Mouse (Mus musculus) CH12.LX (cell line): ENCODE measurements at regions not wholly inside any gene's neighbourhood (a gene's known extent, or its start where the extent isn't known, plus 50 kb on each side); places are given as distances from the start of the nearest gene placed in this dataset.

Source experiments
- DNase-seq: peaks from one replicate; pipeline ENCODE4 v3.0.0-alpha.2; 2013; ENCODE audit errors: extremely low read depth
- H3K27ac ChIP-seq: 2 replicates; pipeline ENCODE4 v1.5.1; 2012; ENCODE audit warnings: low read depth, mild to moderate bottlenecking, control low read depth, moderate library complexity; ENCODE audit not compliant: insufficient read depth
- H3K27me3 ChIP-seq: replicated peaks from 2 replicates; pipeline ENCODE3; 2012; ENCODE audit warnings: inconsistent platforms
- H3K36me3 ChIP-seq, 2 experiments: replicated peaks in 1 of 2; 2 replicates each; pipeline versions ENCODE3 to v1.6.1; 2012; ENCODE audit warnings: inconsistent platforms in 1 of 2, low read length in 1 of 2, mild to moderate bottlenecking in 1 of 2, mixed read lengths in 1 of 2, moderate library complexity in 1 of 2; ENCODE audit not compliant: control insufficient read depth in 1 of 2, insufficient read depth in 1 of 2
- H3K4me1 ChIP-seq, 2 experiments: 2 replicates each; pipeline ENCODE4 v1.6.1; 2012; ENCODE audit warnings: inconsistent platforms in 1 of 2, moderate library complexity in 1 of 2; ENCODE audit not compliant: insufficient read depth in 2 of 2, control insufficient read depth in 1 of 2
- H3K4me2 ChIP-seq: 2 replicates; pipeline ENCODE4 v1.6.1; 2012; ENCODE audit warnings: low read depth, mild to moderate bottlenecking, control low read depth; ENCODE audit not compliant: poor library complexity, insufficient read depth, severe bottlenecking
- H3K4me3 ChIP-seq, 3 experiments: fragments of 150-350 bp in 1 of 3; sonication (generic) in 1 of 3; replicated peaks in 1 of 3; 2 replicates each; pipeline versions ENCODE3 to v1.5.1; 2011 to 2012; ENCODE audit warnings: low read depth in 2 of 3, low read length in 2 of 3, mild to moderate bottlenecking in 2 of 3, moderate library complexity in 2 of 3, control low read depth in 1 of 3, improper control_type of control experiment in 1 of 3, inconsistent platforms in 1 of 3, mixed read lengths in 1 of 3; ENCODE audit not compliant: poor library complexity in 1 of 3
- H3K79me2 ChIP-seq: replicated peaks from 2 replicates; pipeline ENCODE4 v1.6.1; 2012; ENCODE audit warnings: mild to moderate bottlenecking, moderate library complexity; ENCODE audit not compliant: control insufficient read depth, poor library complexity, insufficient read depth, severe bottlenecking; ENCODE audit errors: extremely low read depth
- H3K9ac ChIP-seq: 2 replicates; pipeline ENCODE4 v1.6.1; 2012; ENCODE audit warnings: low read depth, mild to moderate bottlenecking, control low read depth, moderate library complexity; ENCODE audit not compliant: insufficient read depth
- H3K9me3 ChIP-seq: replicated peaks from 2 replicates; pipeline ENCODE3; 2012; ENCODE audit warnings: low read length, inconsistent platforms, mixed read lengths
- BHLHE40 ChIP-seq: IDR thresholded peaks from 2 replicates; pipeline ENCODE4 v1.6.1; 2011; ENCODE audit warnings: mild to moderate bottlenecking, low read depth, low read length, improper control_type of control experiment
- CHD1 ChIP-seq: IDR thresholded peaks from 2 replicates; pipeline ENCODE4 v1.6.1; 2012; ENCODE audit warnings: low read depth, low read length, improper control_type of control experiment, inconsistent platforms
- CTCF ChIP-seq, 2 experiments: IDR thresholded peaks in 1 of 2; conservative IDR thresholded peaks in 1 of 2; 2 replicates each; pipeline ENCODE4 v1.5.1; 2011 to 2012; ENCODE audit warnings: low read depth in 2 of 2, low read length in 2 of 2, improper control_type of control experiment in 1 of 2, inconsistent platforms in 1 of 2, mild to moderate bottlenecking in 1 of 2, moderate library complexity in 1 of 2
- ETS1 ChIP-seq: conservative IDR thresholded peaks from 2 replicates; pipeline ENCODE4 v1.6.1; 2012; ENCODE audit warnings: low read depth, mild to moderate bottlenecking, inconsistent platforms, low read length, improper control_type of control experiment, moderate library complexity
- HCFC1 ChIP-seq: IDR thresholded peaks from 2 replicates; pipeline ENCODE4 v1.6.1; 2012; ENCODE audit warnings: low read depth, mild to moderate bottlenecking, inconsistent platforms, low read length, improper control_type of control experiment
- JUN ChIP-seq: IDR thresholded peaks from 2 replicates; pipeline ENCODE4 v1.6.1; 2011; ENCODE audit warnings: low read depth, mild to moderate bottlenecking, low read length, improper control_type of control experiment, moderate library complexity; ENCODE audit not compliant: insufficient read depth
- JUND ChIP-seq: conservative IDR thresholded peaks from 2 replicates; pipeline ENCODE4 v1.6.1; 2011; ENCODE audit warnings: low read depth, low read length, improper control_type of control experiment
- KAT2A ChIP-seq: IDR thresholded peaks from 2 replicates; pipeline ENCODE4 v1.6.1; 2012; ENCODE audit warnings: low read length, improper control_type of control experiment, inconsistent platforms; ENCODE audit not compliant: insufficient replicate concordance
- MAX ChIP-seq: IDR thresholded peaks from 2 replicates; pipeline ENCODE4 v1.6.1; 2011; ENCODE audit warnings: low read length, improper control_type of control experiment
- MAZ ChIP-seq: IDR thresholded peaks from 2 replicates; pipeline ENCODE4 v1.6.1; 2012; ENCODE audit warnings: low read depth, mild to moderate bottlenecking, inconsistent platforms, low read length, improper control_type of control experiment, moderate library complexity
- MEF2A ChIP-seq: IDR thresholded peaks from 2 replicates; pipeline ENCODE4 v1.6.1; 2014; ENCODE audit warnings: low read depth, mild to moderate bottlenecking, inconsistent platforms, low read length, improper control_type of control experiment, borderline replicate concordance
- NELFE ChIP-seq: IDR thresholded peaks from 2 replicates; pipeline ENCODE4 v1.6.1; 2011; ENCODE audit warnings: low read depth, low read length, improper control_type of control experiment
- PAX5 ChIP-seq: IDR thresholded peaks from 2 replicates; pipeline ENCODE4 v1.6.1; 2012; ENCODE audit warnings: low read length, inconsistent platforms, mixed read lengths
- POLR2AphosphoS2 ChIP-seq: IDR thresholded peaks from 2 replicates; pipeline ENCODE4 v1.6.1; 2011; ENCODE audit warnings: low read depth, low read length, improper control_type of control experiment
- SMC3 ChIP-seq: IDR thresholded peaks from 2 replicates; pipeline ENCODE4 v1.6.1; 2011; ENCODE audit warnings: low read depth, low read length, improper control_type of control experiment
- USF1 ChIP-seq: IDR thresholded peaks from 2 replicates; pipeline ENCODE4 v1.6.1; 2014; ENCODE audit warnings: low read depth, mild to moderate bottlenecking, inconsistent platforms, low read length, improper control_type of control experiment
- USF2 ChIP-seq: conservative IDR thresholded peaks from 2 replicates; pipeline ENCODE4 v1.6.1; 2011; ENCODE audit warnings: low read depth, low read length, improper control_type of control experiment
- ZNF384 ChIP-seq: IDR thresholded peaks from 2 replicates; pipeline ENCODE4 v1.6.1; 2012; ENCODE audit warnings: low read depth, low read length, improper control_type of control experiment, inconsistent platforms
- dilution Hi-C: fragments of 300-500 bp; cut with MboI; formaldehyde crosslinking; loops from 2 replicates; pipeline ENCODE4 v1.14.3; 2020; ENCODE audit warnings: low sequenced_read_pairs; ENCODE audit not compliant: extremely low pct_unique_long_range_greater_than_20kb, extremely low pct_ligation_motif_present
- in situ Hi-C: fragments of 300-500 bp; cut with MboI; formaldehyde crosslinking; loops from 3 replicates; pipeline ENCODE4 v1.14.3; 2019; ENCODE audit warnings: low sequenced_read_pairs, low pct_ligation_motif_present, low pct_unique_long_range_greater_than_20kb, mixed read lengths

DNA sequence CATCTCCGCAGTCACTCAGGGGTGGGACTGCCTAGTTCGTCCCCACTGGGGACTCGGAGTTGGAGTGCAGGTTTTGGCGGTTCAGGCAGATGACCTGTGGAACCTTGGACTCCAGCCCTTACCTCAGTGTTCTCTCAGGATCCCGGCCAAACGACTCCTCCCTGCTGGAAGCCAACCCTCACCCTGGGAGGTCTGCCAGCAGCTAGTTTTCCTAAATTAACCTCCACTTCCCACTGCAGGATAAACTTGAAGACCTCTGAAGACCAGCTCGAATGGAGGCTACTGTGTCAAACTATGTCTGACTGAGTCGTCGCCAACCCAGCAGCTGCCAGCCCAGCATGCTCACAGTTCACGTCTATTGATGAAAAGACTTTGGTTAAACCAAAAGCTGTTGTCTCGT lies 132.1 kb upstream of the Cnot2 start:
- dilution Hi-C loops: no loop called here
- TF ChIP-seq MAX (no peak), ETS1 (no peak), HCFC1 (no peak), CTCF (conservative IDR thresholded peaks at IDR 0.05 in 1 of 2, IDR thresholded peaks at IDR 0.05 in 1 of 2; ENCODE audit: low read depth in 2 of 2, low read length in 2 of 2) (no peak), NELFE (no peak), USF1 (no peak), USF2 (no peak), ZNF384 (no peak)
- TF ChIP-seq, all 38 proteins: peak for 0
- no peak for DNase-seq
- H3K4me3 ChIP-seq: no peak overlapping the region
- in situ Hi-C loops: no loop called here
- no peaks in the 10 kb centered on the region for H3K27me3 ChIP-seq
- H3K4me1 ChIP-seq: no peaks in the 10 kb centered on the region
- H3K27ac ChIP-seq: no peak overlapping the region
- no peak overlapping the region for H3K9ac ChIP-seq
- H3K9me3 ChIP-seq: no peaks in the 10 kb centered on the region
- no peaks in the 10 kb centered on the region for H3K79me2 ChIP-seq
- no peaks in the 10 kb centered on the region for H3K36me3 ChIP-seq
- H3K4me2 ChIP-seq: no peak overlapping the region

DNA sequence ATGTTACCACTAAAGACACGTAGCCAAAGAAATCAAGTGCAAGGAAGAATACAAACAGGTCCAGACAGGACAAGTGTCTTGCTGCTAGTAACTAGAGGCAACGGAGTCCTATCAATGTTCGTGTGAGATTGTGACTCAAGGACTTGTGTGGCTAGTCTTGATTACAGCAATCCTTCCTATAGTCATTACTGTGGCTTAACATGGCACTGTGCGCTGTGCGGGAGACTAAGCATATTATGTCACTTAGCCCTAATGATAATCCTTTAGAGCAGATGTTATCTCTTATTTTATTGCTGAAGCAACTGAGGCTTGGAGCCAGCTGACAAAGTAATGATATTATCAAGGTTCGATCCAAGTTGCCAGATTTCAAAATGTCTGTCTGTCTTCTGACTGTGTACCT lies 125.7 kb upstream of the Cnot2 start:
- Histone ChIP-seq H3K27me3 (no peaks in the 10 kb centered on the region), H3K4me3 (no peak overlapping the region), H3K9me3 (no peaks in the 10 kb centered on the region), H3K79me2 (no peaks in the 10 kb centered on the region), H3K9ac (no peak overlapping the region), H3K27ac (no peak overlapping the region), H3K4me2 (no peak overlapping the region), H3K4me1 (no peaks in the 10 kb centered on the region), H3K36me3 (no peaks in the 10 kb centered on the region)
- no peak for DNase-seq
- in situ Hi-C loops (no loop called here), dilution Hi-C loops (no loop called here)
- TF ChIP-seq JUN: no peak
- TF ChIP-seq USF2: no peak
- TF ChIP-seq CHD1: no peak
- TF ChIP-seq JUND: no peak
- TF ChIP-seq BHLHE40: no peak
- no peak for TF ChIP-seq SMC3
- no peak for TF ChIP-seq HCFC1
- TF ChIP-seq MEF2A: no peak

DNA sequence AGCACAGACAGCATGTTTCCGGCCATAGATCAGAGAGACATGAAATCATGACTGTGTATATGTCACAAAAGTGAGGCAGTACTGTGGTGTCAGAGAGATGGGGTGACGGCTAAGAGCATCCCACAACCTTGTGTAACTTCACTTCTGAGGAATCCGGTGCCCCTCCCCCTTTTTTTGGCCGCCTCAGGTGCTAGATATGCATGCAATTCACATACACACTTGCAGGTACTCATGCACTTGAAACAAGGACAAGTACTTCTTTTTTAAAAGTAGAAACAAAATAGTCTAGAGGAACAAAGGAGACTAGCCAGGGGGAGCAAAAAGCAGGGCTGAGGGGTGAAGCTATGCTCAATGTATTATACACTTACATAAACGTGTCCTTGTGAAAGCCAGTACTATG lies 120.0 kb upstream of the Cnot2 start:
- no peak overlapping the region for H3K27ac ChIP-seq
- in situ Hi-C loops: no loop called here
- H3K4me2 ChIP-seq: no peak overlapping the region
- no peak for DNase-seq
- no peaks in the 10 kb centered on the region for H3K79me2 ChIP-seq
- no peaks in the 10 kb centered on the region for H3K4me1 ChIP-seq
- no peak overlapping the region for H3K4me3 ChIP-seq
- no peak for TF ChIP-seq USF2
- no peak for TF ChIP-seq SMC3
- TF ChIP-seq CHD1: no peak
- TF ChIP-seq KAT2A: no peak
- no peak for TF ChIP-seq MAZ
- no peak for TF ChIP-seq ETS1
- no peak for TF ChIP-seq JUN
- TF ChIP-seq POLR2AphosphoS2: no peak
- no peak for TF ChIP-seq PAX5
- dilution Hi-C loops: no loop called here
- no peaks in the 10 kb centered on the region for H3K36me3 ChIP-seq
- no peaks in the 10 kb centered on the region for H3K27me3 ChIP-seq
- no peaks in the 10 kb centered on the region for H3K9me3 ChIP-seq
- no peak overlapping the region for H3K9ac ChIP-seq
